Mouse (Mus musculus): Measurements from ENCODE around the gene Otor. TPM values are rescaled to one million over a fixed set of nuclear protein-coding genes. Genes with fewer than 3 reads are reported as not detected.
A peak's percentile ranks its signal among the peaks of the same experiment; 100 is the strongest.

Gene Otor
- polyA plus RNA-seq, 1 experiment = not detected

DNA sequence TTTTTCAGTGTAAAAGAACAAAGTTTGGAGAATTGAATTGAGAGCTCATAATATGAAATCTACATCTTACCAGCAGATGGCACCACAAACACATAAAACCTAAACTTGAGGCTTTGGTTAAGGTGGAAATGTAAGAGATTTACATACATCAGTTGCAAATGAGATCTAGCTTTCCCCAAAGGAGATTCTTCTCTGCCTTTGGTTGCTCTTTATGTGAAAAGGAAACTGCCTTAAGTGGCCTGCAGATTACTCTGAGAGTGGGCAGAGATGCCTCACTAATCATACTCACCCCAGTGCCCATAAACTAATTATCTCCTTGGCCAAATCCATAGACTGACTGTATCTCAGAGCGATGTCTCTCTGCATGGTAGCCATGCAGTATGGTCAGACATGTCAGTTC lies 35.6 kb downstream of the Otor start:
- no peak overlapping the region for H3K4me3 ChIP-seq (ENCODE audit: low read depth, low read length)
- H3K27ac ChIP-seq (ENCODE audit: insufficient read depth, low read length) = no peak overlapping the region
- no peaks in the 10 kb centered on the region for H3K36me3 ChIP-seq (ENCODE audit: control insufficient read depth, insufficient read depth, low read length, poor library complexity, severe bottlenecking)
- no peaks in the 10 kb centered on the region for H3K27me3 ChIP-seq (ENCODE audit: control insufficient read depth, insufficient read depth, low read length, poor library complexity, severe bottlenecking)
- H3K9me3 ChIP-seq (replicated peaks; ENCODE audit: control insufficient read depth, insufficient read depth, low read length, poor library complexity, severe bottlenecking) = no peaks in the 10 kb centered on the region
- H3K4me1 ChIP-seq (ENCODE audit: control insufficient read depth, insufficient read depth, low read length) = peaks cover 4% of the 10 kb centered on the region
- peak; percentile 14 for TF ChIP-seq CTCF (IDR thresholded peaks at IDR 0.05; ENCODE audit: low read depth, low read length)
- no peak for TF ChIP-seq POLR2A (IDR thresholded peaks at IDR 0.05; ENCODE audit: insufficient read depth, low read length)
- TF ChIP-seq EP300 (IDR thresholded peaks at IDR 0.05; ENCODE audit: insufficient read depth, low read depth, low read length) = no peak
- no peak overlapping the region for H3K9ac ChIP-seq (ENCODE audit: low read depth, poor library complexity, severe bottlenecking)

DNA sequence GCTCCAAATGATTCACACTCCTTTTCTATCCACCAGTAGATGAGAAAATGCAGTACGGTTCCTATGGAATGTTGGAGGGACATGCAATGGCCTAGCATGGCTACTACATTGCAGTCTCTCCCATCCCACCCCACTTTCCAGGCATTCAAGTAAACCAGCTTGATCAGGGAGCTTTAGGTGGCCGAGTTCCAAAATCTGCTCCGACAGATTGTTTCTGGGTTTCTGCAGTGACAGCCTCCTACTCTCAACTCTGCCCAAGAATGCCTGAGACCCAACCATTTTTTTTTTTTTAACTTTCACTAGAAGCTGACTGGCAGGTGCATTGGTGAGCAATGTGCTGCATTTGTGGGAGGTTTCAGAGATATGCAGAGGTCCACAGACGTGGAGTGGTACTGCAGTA lies 36.4 kb downstream of the Otor start:
- Histone ChIP-seq H3K4me3 (ENCODE audit: low read depth, low read length) (no peak overlapping the region), H3K9ac (ENCODE audit: low read depth, poor library complexity, severe bottlenecking) (no peak overlapping the region), H3K27ac (ENCODE audit: insufficient read depth, low read length) (no peak overlapping the region), H3K9me3 (replicated peaks; ENCODE audit: control insufficient read depth, insufficient read depth, low read length, poor library complexity, severe bottlenecking) (no peaks in the 10 kb centered on the region), H3K27me3 (ENCODE audit: control insufficient read depth, insufficient read depth, low read length, poor library complexity, severe bottlenecking) (no peaks in the 10 kb centered on the region), H3K4me1 (ENCODE audit: control insufficient read depth, insufficient read depth, low read length) (peaks cover 4% of the 10 kb centered on the region), H3K36me3 (ENCODE audit: control insufficient read depth, insufficient read depth, low read length, poor library complexity, severe bottlenecking) (no peaks in the 10 kb centered on the region)
- no peak for TF ChIP-seq CTCF (IDR thresholded peaks at IDR 0.05; ENCODE audit: low read depth, low read length)
- TF ChIP-seq POLR2A (IDR thresholded peaks at IDR 0.05; ENCODE audit: insufficient read depth, low read length) = no peak
- no peak for TF ChIP-seq EP300 (IDR thresholded peaks at IDR 0.05; ENCODE audit: insufficient read depth, low read depth, low read length)

DNA sequence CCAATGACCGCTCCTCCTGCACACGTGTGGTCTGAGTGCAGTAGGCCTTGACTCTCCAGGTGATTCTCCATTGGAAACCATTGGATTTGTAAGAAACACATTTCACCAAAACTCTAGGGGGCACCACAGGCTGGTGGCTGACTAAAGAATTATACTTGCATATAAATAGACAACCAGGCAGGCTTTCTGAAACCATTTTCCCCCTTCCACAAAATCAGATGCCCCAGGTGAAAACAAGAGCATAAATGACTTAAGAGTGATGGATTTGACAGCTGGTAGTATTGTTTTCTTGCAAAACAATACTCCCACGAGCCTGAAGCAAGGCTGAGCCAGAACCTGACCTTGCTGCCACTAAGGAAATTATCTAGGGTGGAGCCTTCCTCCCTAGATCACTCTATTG lies 39.2 kb downstream of the Otor start:
- TF ChIP-seq CTCF (IDR thresholded peaks at IDR 0.05; ENCODE audit: low read depth, low read length) = no peak
- TF ChIP-seq EP300 (IDR thresholded peaks at IDR 0.05; ENCODE audit: insufficient read depth, low read depth, low read length) = no peak
- TF ChIP-seq POLR2A (IDR thresholded peaks at IDR 0.05; ENCODE audit: insufficient read depth, low read length) = no peak
- no peak overlapping the region for H3K4me3 ChIP-seq (ENCODE audit: low read depth, low read length)
- no peaks in the 10 kb centered on the region for H3K27me3 ChIP-seq (ENCODE audit: control insufficient read depth, insufficient read depth, low read length, poor library complexity, severe bottlenecking)
- H3K4me1 ChIP-seq (ENCODE audit: control insufficient read depth, insufficient read depth, low read length) = peaks cover 4% of the 10 kb centered on the region
- no peaks in the 10 kb centered on the region for H3K9me3 ChIP-seq (replicated peaks; ENCODE audit: control insufficient read depth, insufficient read depth, low read length, poor library complexity, severe bottlenecking)
- H3K9ac ChIP-seq (ENCODE audit: low read depth, poor library complexity, severe bottlenecking) = no peak overlapping the region
- no peak overlapping the region for H3K27ac ChIP-seq (ENCODE audit: insufficient read depth, low read length)
- no peaks in the 10 kb centered on the region for H3K36me3 ChIP-seq (ENCODE audit: control insufficient read depth, insufficient read depth, low read length, poor library complexity, severe bottlenecking)

GRCm38 (mm10) chr2:143118221-143118620 lies 39.9 kb downstream of the Otor start:
- Histone ChIP-seq H3K4me1 (ENCODE audit: control insufficient read depth, insufficient read depth, low read length) (peaks cover 4% of the 10 kb centered on the region), H3K27ac (ENCODE audit: insufficient read depth, low read length) (no peak overlapping the region), H3K4me3 (ENCODE audit: low read depth, low read length) (no peak overlapping the region), H3K9me3 (replicated peaks; ENCODE audit: control insufficient read depth, insufficient read depth, low read length, poor library complexity, severe bottlenecking) (no peaks in the 10 kb centered on the region), H3K9ac (ENCODE audit: low read depth, poor library complexity, severe bottlenecking) (no peak overlapping the region), H3K36me3 (ENCODE audit: control insufficient read depth, insufficient read depth, low read length, poor library complexity, severe bottlenecking) (no peaks in the 10 kb centered on the region), H3K27me3 (ENCODE audit: control insufficient read depth, insufficient read depth, low read length, poor library complexity, severe bottlenecking) (no peaks in the 10 kb centered on the region)
- TF ChIP-seq CTCF (IDR thresholded peaks at IDR 0.05; ENCODE audit: low read depth, low read length) (no peak), POLR2A (IDR thresholded peaks at IDR 0.05; ENCODE audit: insufficient read depth, low read length) (no peak), EP300 (IDR thresholded peaks at IDR 0.05; ENCODE audit: insufficient read depth, low read depth, low read length) (no peak)

DNA sequence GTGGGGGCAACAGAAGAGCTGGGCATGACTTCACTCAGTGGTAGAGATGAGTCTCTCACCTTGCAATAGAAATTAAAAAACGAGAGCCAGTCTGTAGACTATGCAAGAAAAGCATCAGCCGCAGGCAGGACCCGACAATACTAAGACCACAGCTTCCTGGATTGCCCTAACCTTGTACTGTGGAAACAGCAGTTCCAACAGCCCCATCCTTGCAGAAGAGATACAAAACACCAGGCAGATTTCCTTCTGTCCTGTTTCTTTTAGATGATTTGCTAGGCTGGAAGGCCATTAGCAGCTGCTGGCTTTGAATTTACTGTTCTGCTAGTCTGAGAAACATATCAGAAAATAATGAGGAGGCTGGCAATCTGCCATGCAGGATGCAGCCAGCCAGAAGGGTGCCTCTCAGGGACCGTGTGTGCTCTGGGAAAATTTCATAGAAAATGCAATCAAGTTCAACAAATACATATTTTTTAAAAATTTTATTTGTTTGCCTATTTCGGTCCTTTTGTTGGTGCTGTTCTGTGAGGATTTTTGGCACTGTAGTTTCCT lies 52.9 kb downstream of the Otor start:
- Histone ChIP-seq H3K9me3 (replicated peaks; ENCODE audit: control insufficient read depth, insufficient read depth, low read length, poor library complexity, severe bottlenecking) (no peaks in the 10 kb centered on the region), H3K9ac (ENCODE audit: low read depth, poor library complexity, severe bottlenecking) (no peak overlapping the region), H3K4me3 (ENCODE audit: low read depth, low read length) (no peak overlapping the region), H3K27ac (ENCODE audit: insufficient read depth, low read length) (no peak overlapping the region), H3K27me3 (ENCODE audit: control insufficient read depth, insufficient read depth, low read length, poor library complexity, severe bottlenecking) (no peaks in the 10 kb centered on the region), H3K36me3 (ENCODE audit: control insufficient read depth, insufficient read depth, low read length, poor library complexity, severe bottlenecking) (no peaks in the 10 kb centered on the region), H3K4me1 (ENCODE audit: control insufficient read depth, insufficient read depth, low read length) (no peaks in the 10 kb centered on the region)
- TF ChIP-seq POLR2A (IDR thresholded peaks at IDR 0.05; ENCODE audit: insufficient read depth, low read length) (no peak), CTCF (IDR thresholded peaks at IDR 0.05; ENCODE audit: low read depth, low read length) (no peak), EP300 (IDR thresholded peaks at IDR 0.05; ENCODE audit: insufficient read depth, low read depth, low read length) (no peak)

Other genes starting within 250 kb of the Otor start
- gene Kif16b, start 176.9 kb upstream of the Otor start, polyA plus RNA-seq (2011; ENCODE audit: insufficient read depth, insufficient read length, low read depth, missing spikeins) = 13.3 and 14.3 TPM in 2 replicates
- 155 and 156 TPM in 2 replicates for gene Snrpb2, start 15.4 kb upstream of the Otor start, polyA plus RNA-seq (2011; ENCODE audit: insufficient read depth, insufficient read length, low read depth, missing spikeins)

All from ES-Bruce4 (cell line).